Mouse (Mus musculus): ENCODE measurements around the gene Pqlc3.

Gene Pqlc3

GRCm38 (mm10) chr12:17001211-17001610 is 1.0 kb upstream of the Pqlc3 start:
- DNase-seq = no peak

- no peak for DNase-seq
Observed at GRCm38 (mm10) chr12:17000628-17001027, 420 bp upstream of the Pqlc3 start.

- no peak for DNase-seq
Observed at GRCm38 (mm10) chr12:16999146-16999545, 1.1 kb downstream of the Pqlc3 start.

- DNase-seq = no peak
Observed at GRCm38 (mm10) chr12:16996886-16997462, 3.2 kb downstream of the Pqlc3 start.

- no peak for DNase-seq
Observed at GRCm38 (mm10) chr12:16996281-16996680, 3.9 kb downstream of the Pqlc3 start.

- no peak for DNase-seq
Observed at GRCm38 (mm10) chr12:16994291-16994690, 5.9 kb downstream of the Pqlc3 start.

- no peak for DNase-seq
Observed at GRCm38 (mm10) chr12:16992355-16992754, 7.9 kb downstream of the Pqlc3 start.

GRCm38 (mm10) chr12:16991376-16991775 is 8.8 kb downstream of the Pqlc3 start:
- no peak for DNase-seq

GRCm38 (mm10) chr12:16985778-16986177 is 14.4 kb downstream of the Pqlc3 start:
- no peak for DNase-seq

GRCm38 (mm10) chr12:16977120-16977519 is 23.1 kb downstream of the Pqlc3 start:
- no peak for DNase-seq

GRCm38 (mm10) chr12:16966811-16967210 is 33.4 kb downstream of the Pqlc3 start:
- no peak for DNase-seq

- DNase-seq = no peak
Observed at GRCm38 (mm10) chr12:16963354-16963753, 36.9 kb downstream of the Pqlc3 start.

GRCm38 (mm10) chr12:16958851-16959250 is 41.4 kb downstream of the Pqlc3 start:
- DNase-seq = peak; percentile 4 to 22

GRCm38 (mm10) chr12:16948239-16948638 is 52.0 kb downstream of the Pqlc3 start:
- DNase-seq = no peak

- DNase-seq = no peak
Observed at GRCm38 (mm10) chr12:16941976-16942375, 58.2 kb downstream of the Pqlc3 start.
